Mouse (Mus musculus): ENCODE data around the gene Ppid. TPM values are rescaled to one million over a fixed set of nuclear protein-coding genes. Genes with fewer than 3 reads are reported as not detected.

The Ppid gene
- 104 TPM for polyA plus RNA-seq (2014; fragmentation: Illumina TruSeq; extraction: RNeasy Lipid Tissue Mini Kit (QIAGEN cat#74804); ENCODE audit: low read depth, low replicate concordance)

GRCm38 (mm10) chr3:79590863-79591792 lies at the start of gene Ppid:
Gene Ppid, plus strand, starts transcription at chr3:79591342.

GRCm38 (mm10) chr3:79567703-79568362 lies 23.3 kb upstream of the Ppid start, which contains the start of gene Fnip2:
Gene Fnip2, minus strand, starts transcription at chr3:79567796.

DNA sequence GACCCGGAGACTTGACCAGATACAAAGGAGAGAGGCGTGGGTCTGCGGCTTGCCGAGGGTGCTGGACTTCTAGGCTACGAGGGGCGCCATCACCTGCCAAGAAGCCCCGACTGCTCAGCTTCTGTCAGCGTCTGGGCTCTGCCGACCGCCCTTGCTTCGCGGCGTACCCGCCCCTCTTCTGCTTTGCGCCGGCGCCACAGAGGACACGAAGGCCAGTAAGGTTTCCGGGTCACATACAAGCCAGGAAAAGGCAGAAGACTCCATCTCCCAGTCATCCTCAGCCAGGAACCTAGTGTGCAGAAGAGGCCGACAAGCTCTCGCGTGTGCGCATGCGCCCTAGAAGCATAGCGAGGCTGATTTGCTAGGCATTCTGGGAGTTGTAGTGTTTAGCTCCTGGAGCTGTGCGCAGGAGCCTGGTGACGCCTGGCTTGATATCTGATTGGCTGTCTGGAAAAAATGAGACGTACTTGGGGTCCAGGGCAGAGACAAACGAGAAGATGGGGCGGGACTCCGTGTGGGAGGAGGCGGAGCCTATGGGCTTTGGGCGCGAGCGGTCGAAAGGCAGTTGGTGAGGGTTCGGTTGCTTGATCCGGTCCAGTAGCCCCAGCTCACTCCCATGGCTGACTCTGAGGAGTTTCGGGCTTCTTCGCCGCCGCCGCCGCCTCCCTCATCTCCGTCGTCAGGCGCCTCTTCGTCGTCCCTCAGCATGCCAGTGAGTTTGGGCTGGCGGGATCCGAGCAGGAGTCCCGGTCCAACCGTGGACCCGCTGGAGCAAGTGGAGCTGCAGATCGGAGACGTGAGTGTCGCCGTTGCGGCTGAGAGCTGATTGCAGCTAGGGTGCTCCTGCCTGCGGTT lies 37.6 kb downstream of the Ppid start, which contains the start of gene 4930579G24Rik:
Gene 4930579G24Rik, plus strand, starts transcription at position 519 of the 855 bp plus-strand sequence.

GRCm38 (mm10) chr3:79629416-79629730 lies 38.2 kb downstream of the Ppid start, which contains the start of gene Etfdh:
Gene Etfdh, minus strand, starts transcription at chr3:79629500.

Other genes starting within 250 kb of the Ppid start
- gene Fnip2, start 23.5 kb upstream of the Ppid start, polyA plus RNA-seq (2014; fragmentation: Illumina TruSeq; extraction: RNeasy Lipid Tissue Mini Kit (QIAGEN cat#74804); ENCODE audit: low read depth, low replicate concordance) = 11.3 TPM
- 1.6 TPM for gene 4930579G24Rik, start 37.7 kb downstream of the Ppid start, polyA plus RNA-seq (2014; fragmentation: Illumina TruSeq; extraction: RNeasy Lipid Tissue Mini Kit (QIAGEN cat#74804); ENCODE audit: low read depth, low replicate concordance)
- gene Etfdh, start 38.2 kb downstream of the Ppid start, polyA plus RNA-seq (2014; fragmentation: Illumina TruSeq; extraction: RNeasy Lipid Tissue Mini Kit (QIAGEN cat#74804); ENCODE audit: low read depth, low replicate concordance) = 501 TPM
- gene Rxfp1, start 146.5 kb downstream of the Ppid start, polyA plus RNA-seq (2014; fragmentation: Illumina TruSeq; extraction: RNeasy Lipid Tissue Mini Kit (QIAGEN cat#74804); ENCODE audit: low read depth, low replicate concordance) = not detected

Data from liver, adult 10 weeks (tissue).